Mouse (Mus musculus) E14TG2a.4 (cell line): Measurements from ENCODE around the gene Rbm47.

Experiments
- H3K27me3 ChIP-seq: 2 replicates; pipeline ENCODE4 v1.6.1; 2014; ENCODE audit warnings: low read length, control low read depth; ENCODE audit not compliant: insufficient read depth
- H3K36me3 ChIP-seq: 2 replicates; pipeline ENCODE4 v1.6.1; 2014; ENCODE audit warnings: low read length, control low read depth; ENCODE audit not compliant: insufficient read depth
- H3K4me1 ChIP-seq: replicated peaks from 2 replicates; pipeline ENCODE4 v1.6.1; 2014; ENCODE audit warnings: low read depth, low read length, control low read depth
- H3K4me3 ChIP-seq: replicated peaks from 2 replicates; pipeline ENCODE4 v1.5.1; 2014; ENCODE audit warnings: mild to moderate bottlenecking, low read length
- H3K9me3 ChIP-seq: 2 replicates; pipeline ENCODE4 v1.6.1; 2014; ENCODE audit warnings: low read length, control low read depth
- CTCF ChIP-seq: conservative IDR thresholded peaks from 2 replicates; pipeline ENCODE4 v1.5.1; 2014; ENCODE audit warnings: low read length
- NANOG ChIP-seq: IDR thresholded peaks from 2 replicates; pipeline ENCODE4 v1.6.1; 2014; ENCODE audit warnings: borderline replicate concordance, low read length, mixed read lengths
- POU5F1 ChIP-seq: IDR thresholded peaks from 2 replicates; pipeline ENCODE4 v1.6.1; 2014; ENCODE audit warnings: low read length, borderline replicate concordance

The Rbm47 gene

GRCm38 (mm10) chr5:66067219-66067618, 105.7 kb downstream of the Rbm47 start:
- no peaks in the 10 kb centered on the region for H3K36me3 ChIP-seq
- H3K4me3 ChIP-seq, result no peak overlapping the region
- TF ChIP-seq CTCF (no peak), NANOG (no peak), POU5F1 (no peak)
- H3K4me1 ChIP-seq, result peaks cover 38% of the 10 kb centered on the region
- peaks cover 4% of the 10 kb centered on the region; the same call in 1 of the 2 replicates for H3K27me3 ChIP-seq
- H3K9me3 ChIP-seq, result no peaks in the 10 kb centered on the region

- Histone ChIP-seq H3K4me1 (peaks cover 10% of the 10 kb centered on the region), H3K4me3 (no peak overlapping the region), H3K9me3 (no peaks in the 10 kb centered on the region), H3K36me3 (no peaks in the 10 kb centered on the region), H3K27me3 (no peaks in the 10 kb centered on the region; the same call in 1 of the 2 replicates)
- TF ChIP-seq POU5F1 (no peak), NANOG (no peak), CTCF (no peak)
Measured at GRCm38 (mm10) chr5:66062930-66063220, 110.0 kb downstream of the Rbm47 start.

- TF ChIP-seq POU5F1 (no peak), CTCF (no peak), NANOG (no peak)
- H3K27me3 ChIP-seq, result no peaks in the 10 kb centered on the region
- H3K36me3 ChIP-seq, result no peaks in the 10 kb centered on the region
- no peak overlapping the region for H3K4me3 ChIP-seq
- no peaks in the 10 kb centered on the region for H3K9me3 ChIP-seq
- H3K4me1 ChIP-seq, result peaks cover 13% of the 10 kb centered on the region
Measured at GRCm38 (mm10) chr5:66062046-66062929, 110.6 kb downstream of the Rbm47 start.

- no peaks in the 10 kb centered on the region for H3K27me3 ChIP-seq
- no peaks in the 10 kb centered on the region for H3K36me3 ChIP-seq
- no peaks in the 10 kb centered on the region for H3K9me3 ChIP-seq
- peaks cover 17% of the 10 kb centered on the region for H3K4me1 ChIP-seq
- no peak for TF ChIP-seq CTCF
- no peak for TF ChIP-seq NANOG
- no peak for TF ChIP-seq POU5F1
- no peak overlapping the region for H3K4me3 ChIP-seq
Measured at GRCm38 (mm10) chr5:66061667-66062045, 111.3 kb downstream of the Rbm47 start.

- H3K36me3 ChIP-seq, result no peaks in the 10 kb centered on the region
- no peaks in the 10 kb centered on the region for H3K27me3 ChIP-seq
- no peaks in the 10 kb centered on the region for H3K9me3 ChIP-seq
- H3K4me3 ChIP-seq, result no peak overlapping the region
- TF ChIP-seq CTCF (no peak), POU5F1 (no peak), NANOG (no peak)
- H3K4me1 ChIP-seq, result peaks cover 37% of the 10 kb centered on the region
Measured at GRCm38 (mm10) chr5:66058844-66059243, 114.1 kb downstream of the Rbm47 start.

GRCm38 (mm10) chr5:66056680-66057079, 116.2 kb downstream of the Rbm47 start:
- Histone ChIP-seq H3K9me3 (no peaks in the 10 kb centered on the region), H3K27me3 (no peaks in the 10 kb centered on the region), H3K36me3 (no peaks in the 10 kb centered on the region), H3K4me1 (peaks cover 39% of the 10 kb centered on the region), H3K4me3 (no peak overlapping the region)
- TF ChIP-seq POU5F1 (no peak), CTCF (peak; percentile 83)

- Histone ChIP-seq H3K4me3 (peak overlapping the region; percentile 35; the same call in 1 of the 2 replicates), H3K4me1 (peaks cover 39% of the 10 kb centered on the region), H3K9me3 (no peaks in the 10 kb centered on the region), H3K36me3 (no peaks in the 10 kb centered on the region), H3K27me3 (no peaks in the 10 kb centered on the region)
- TF ChIP-seq POU5F1, result no peak
- TF ChIP-seq CTCF, result no peak
- TF ChIP-seq NANOG, result no peak
Measured at GRCm38 (mm10) chr5:66054394-66054793, 118.5 kb downstream of the Rbm47 start.

GRCm38 (mm10) chr5:66052777-66053548, 120.0 kb downstream of the Rbm47 start:
- no peak for TF ChIP-seq NANOG
- no peak for TF ChIP-seq CTCF
- TF ChIP-seq POU5F1, result no peak
- peaks cover 39% of the 10 kb centered on the region for H3K4me1 ChIP-seq
- H3K9me3 ChIP-seq, result no peaks in the 10 kb centered on the region
- no peak overlapping the region for H3K4me3 ChIP-seq
- no peaks in the 10 kb centered on the region for H3K27me3 ChIP-seq
- H3K36me3 ChIP-seq, result no peaks in the 10 kb centered on the region
